Comparison of ENCODE assay signal across 18 mouse cellular contexts in genomic region chr8:15230217-15230616, GRCm38 (mm10).
DNase-seq lines count a peak whose midpoint lies in the region; ATAC-seq lines count a peak whose summit lies in the region.
"Had no signal": no experiment of that assay in that cellular context is flagged by ENCODE, and none has a peak within 500 bp of the region (broad histone marks: within the 10 kb centered on the region; RNA-seq: fewer than 3 reads in every experiment).

No protein-coding gene starts in this region.

- H3K27me3 ChIP-seq in heart, embryonic 12.5 days (replicated peaks): no peaks in the 10 kb centered on the region
- no peaks in the 10 kb centered on the region for H3K27me3 ChIP-seq in heart, embryonic 16.5 days (ENCODE audit: control insufficient read depth, insufficient read depth, low read length)
- H3K27me3 ChIP-seq: liver, embryonic 13.5 days; megakaryocyte, embryonic 14.5 days had no signal

- no peaks in the 10 kb centered on the region for H3K9me3 ChIP-seq in heart, embryonic 12.5 days (replicated peaks)
- H3K9me3 ChIP-seq in heart, embryonic 16.5 days (replicated peaks; ENCODE audit: control insufficient read depth, low read length): no peaks in the 10 kb centered on the region
- H3K9me3 ChIP-seq: limb, embryonic 10.5 days; liver, embryonic 13.5 days had no signal

- no peak overlapping the region for H3K4me2 ChIP-seq in heart, embryonic 12.5 days
- no peak overlapping the region for H3K4me2 ChIP-seq in heart, embryonic 16.5 days (ENCODE audit: low read depth, low read length)
- H3K4me2 ChIP-seq: liver, embryonic 13.5 days had no signal

- DNase-seq in left cerebral cortex, adult 11 months (ENCODE audit: low spot score): peak; percentile 33
- no peak for DNase-seq in left cerebral cortex, postnatal 10 days (ENCODE audit: extremely low spot score in 1 of 2, low spot score in 2 of 2)
- peak; percentile 33 for DNase-seq in lung, postnatal 10 days
- DNase-seq in adrenal gland, adult 18-20 months (ENCODE audit: low spot score in 2 of 2): no peak
- DNase-seq in kidney, postnatal 4 days: no peak
- no peak for DNase-seq in spleen, adult 12 weeks (ENCODE audit: low spot score)
- DNase-seq: cerebellum, adult 11-12 months; gastrocnemius, postnatal 10 days; kidney, adult 2 months; liver, embryonic 13.5 days; thymus, postnatal 25 days had no signal

- H3K4me3 ChIP-seq in heart, embryonic 12.5 days: no peak overlapping the region
- no peak overlapping the region for H3K4me3 ChIP-seq in heart, embryonic 16.5 days (ENCODE audit: low read length)
- H3K4me3 ChIP-seq: limb, embryonic 10.5 days; liver, embryonic 13.5 days; megakaryocyte, embryonic 14.5 days had no signal

- peak; percentile 39; the same call in 1 of the 2 replicates for ATAC-seq in heart, embryonic 12.5 days (ENCODE audit: insufficient number of reproducible peaks, low FRiP score)
- ATAC-seq in heart, embryonic 16.5 days (replicated peaks; ENCODE audit: extremely low read depth, insufficient read depth, low FRiP score): peak; percentile 81
- ATAC-seq: CD4-positive, CD25-positive, alpha-beta regulatory T cell, adult 4 months; forebrain, embryonic 14.5 days; hindbrain, embryonic 16.5 days had no signal

- H3K36me3 ChIP-seq in heart, embryonic 12.5 days: no peaks in the 10 kb centered on the region
- no peaks in the 10 kb centered on the region for H3K36me3 ChIP-seq in heart, embryonic 16.5 days (ENCODE audit: control insufficient read depth, insufficient read depth)
- H3K36me3 ChIP-seq: limb, embryonic 10.5 days; liver, embryonic 13.5 days had no signal

- intact Hi-C loops in left cerebral cortex, postnatal 10 days (cut with DNase I): no loop called here

- H3K4me1 ChIP-seq in heart, embryonic 12.5 days (replicated peaks): no peaks in the 10 kb centered on the region; the same call in none of the 2 replicates
- H3K4me1 ChIP-seq in heart, embryonic 16.5 days (ENCODE audit: control insufficient read depth, insufficient read depth, low read length): 0 out of 2 replicates have a peak, but pooled peaks cover 11% of the 10 kb centered on the region
- H3K4me1 ChIP-seq: limb, embryonic 10.5 days; liver, embryonic 13.5 days; megakaryocyte, embryonic 14.5 days had no signal

- no peak overlapping the region for H3K27ac ChIP-seq in heart, embryonic 12.5 days (ENCODE audit: poor library complexity, severe bottlenecking)
- 0 out of 2 replicates have a peak overlapping the region, but pooled peaks have one; percentile 54 for H3K27ac ChIP-seq in heart, embryonic 16.5 days (ENCODE audit: low read length)
- H3K27ac ChIP-seq: limb, embryonic 10.5 days; liver, embryonic 13.5 days had no signal

- WGBS in heart, embryonic 12.5 days: 28% methylated on average over 2 of the region's 2 CpGs
- 22% methylated on average over 2 of the region's 2 CpGs for WGBS in heart, embryonic 16.5 days

- no peak overlapping the region for H3K9ac ChIP-seq in heart, embryonic 12.5 days
- no peak overlapping the region for H3K9ac ChIP-seq in heart, embryonic 16.5 days (ENCODE audit: low read length)
- H3K9ac ChIP-seq: liver, embryonic 13.5 days had no signal

Comparison
In these comparisons a context has a peak if more than half of its experiments do, and no peak if none do; other contexts are left out.
1. DNase-seq: peak in left cerebral cortex, adult 11 months (single experiment) and lung, postnatal 10 days (single experiment); none in left cerebral cortex, postnatal 10 days (0 of 2), adrenal gland, adult 18-20 months (0 of 2), kidney, postnatal 4 days (0 of 2) and spleen, adult 12 weeks (single experiment).